Mouse (Mus musculus) hindbrain, embryonic 11.5 days (tissue): ENCODE measurements around the gene Bptf. TPM values are rescaled to one million over a fixed set of nuclear protein-coding genes. Genes with fewer than 3 reads are reported as not detected.
A peak's percentile ranks its signal among the peaks of the same experiment; 100 is the strongest.

ENCODE experiments used
- ATAC-seq: fragments of 200-750 bp; cut with Nextera tagmentation; 2 replicates; pipeline ENCODE4 v1.8.0; 2017; ENCODE audit warnings: mild to moderate bottlenecking, moderate TSS enrichment, moderate library complexity; ENCODE audit not compliant: low FRiP score
- DNase-seq: peaks from one replicate; pipeline ENCODE4 v3.0.0-alpha.2; 2015; ENCODE audit warnings: low spot score
- H3K27ac ChIP-seq: fragments of 300-500 bp; sonication (generic); 2 replicates; pipeline ENCODE4 v1.5.1; 2014; ENCODE audit warnings: mild to moderate bottlenecking, low read depth, low read length
- H3K27me3 ChIP-seq: fragments of 300-500 bp; sonication (generic); 2 replicates; pipeline ENCODE4 v1.6.1; 2014; ENCODE audit warnings: mild to moderate bottlenecking, low read length, moderate library complexity, mixed read lengths; ENCODE audit not compliant: control insufficient read depth, insufficient read depth
- H3K36me3 ChIP-seq: fragments of 300-500 bp; sonication (generic); 2 replicates; pipeline ENCODE4 v1.6.1; 2014; ENCODE audit warnings: mild to moderate bottlenecking, low read length, moderate library complexity, mixed read lengths; ENCODE audit not compliant: control insufficient read depth, insufficient read depth
- H3K4me1 ChIP-seq: fragments of 300-500 bp; sonication (generic); replicated peaks from 2 replicates; pipeline ENCODE4 v1.6.1; 2014; ENCODE audit warnings: low read length, mixed read lengths; ENCODE audit not compliant: control insufficient read depth, insufficient read depth
- H3K4me2 ChIP-seq: fragments of 300-500 bp; sonication (generic); replicated peaks from 2 replicates; pipeline ENCODE4 v1.6.1; 2014; ENCODE audit warnings: mild to moderate bottlenecking, low read depth, low read length
- H3K4me3 ChIP-seq: fragments of 300-500 bp; sonication (generic); 2 replicates; pipeline ENCODE4 v1.5.1; 2014; ENCODE audit warnings: low read depth, low read length
- H3K9ac ChIP-seq: fragments of 300-500 bp; sonication (generic); 2 replicates; pipeline ENCODE4 v1.6.1; 2014; ENCODE audit warnings: low read depth, low read length
- H3K9me3 ChIP-seq: fragments of 300-500 bp; sonication (generic); 2 replicates; pipeline ENCODE4 v1.6.1; 2016; ENCODE audit warnings: low read length; ENCODE audit not compliant: control insufficient read depth
- WGBS: fragments of 180-500 bp; shearing (Covaris S2); extraction: QIAGEN DNeasy Blood & Tissue Kit; methylation state at CpG from one replicate; pipeline ENCODE4 v1.1.7; 2014; 5-methylcytosine and 5-hydroxymethylcytosine counted together
- polyA plus RNA-seq: library from polyadenylated mRNA; unstranded; fragments of >200 nt; fragmentation: Nextera tagmentation; extraction: Ambion mirVana; gene quantifications from 2 replicates; pipeline ENCODE4 v1.2.1, GENCODE M21; 2014

Gene Bptf
- polyA plus RNA-seq, 1 experiment from 2014 or later = 55.1 TPM

DNA sequence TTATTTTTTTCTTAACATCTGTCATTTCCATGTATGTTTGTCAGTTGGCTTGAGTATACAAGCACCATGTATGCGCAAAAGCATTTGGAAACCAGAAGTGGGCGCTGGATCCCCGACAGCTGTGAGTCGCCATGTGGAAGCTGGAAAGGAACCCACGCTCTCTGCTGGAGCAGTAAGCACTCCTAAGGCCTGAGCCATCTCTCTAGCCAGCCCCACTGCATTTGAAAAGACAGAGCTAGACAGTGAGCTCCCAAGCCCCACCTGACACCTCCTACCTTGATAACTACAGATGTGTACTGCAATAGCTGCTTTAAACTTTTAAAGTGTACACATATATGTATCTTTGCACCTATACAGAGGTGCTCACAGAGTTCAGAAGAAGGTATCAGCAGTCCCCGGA is 74.5 kb downstream of the Bptf start:
- no peak overlapping the region for H3K4me3 ChIP-seq
- WGBS = 91% methylated on average over 6 of the region's 6 CpGs

DNA sequence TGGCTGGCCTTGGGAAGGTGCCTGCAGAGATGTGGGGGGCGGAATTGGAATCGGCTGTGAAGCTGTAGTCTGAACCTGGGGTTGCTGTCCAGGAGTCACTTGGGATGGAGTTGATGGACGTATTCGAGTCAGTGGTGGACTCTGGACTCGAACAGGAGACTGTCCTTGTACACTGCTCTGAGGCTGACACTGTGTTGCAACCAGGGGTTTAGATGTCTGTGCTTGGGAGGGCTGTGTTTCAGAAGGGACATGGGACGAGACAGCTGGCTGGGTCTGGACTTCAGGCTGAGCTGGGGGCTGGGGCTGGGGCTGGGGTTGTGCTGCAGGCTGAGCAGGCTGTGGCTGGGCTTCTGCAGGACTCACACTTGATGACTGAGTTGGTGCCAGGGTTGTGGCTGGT is 77.1 kb downstream of the Bptf start:
- Histone ChIP-seq H3K36me3 (peaks cover 38% of the 10 kb centered on the region; the same call in 1 of the 2 replicates), H3K4me1 (no peaks in the 10 kb centered on the region), H3K4me2 (no peak overlapping the region), H3K4me3 (no peak overlapping the region), H3K9me3 (no peaks in the 10 kb centered on the region), H3K9ac (no peak overlapping the region), H3K27me3 (no peaks in the 10 kb centered on the region), H3K27ac (no peak overlapping the region)
- no peak for ATAC-seq
- no peak for DNase-seq
- WGBS = 90% methylated on average over 6 of the region's 6 CpGs

More for the DNA sequence above, 74.5 kb downstream of the Bptf start:
- Histone ChIP-seq H3K4me1 (no peaks in the 10 kb centered on the region), H3K9me3 (no peaks in the 10 kb centered on the region), H3K27ac (no peak overlapping the region), H3K4me2 (no peak overlapping the region), H3K27me3 (no peaks in the 10 kb centered on the region), H3K9ac (no peak overlapping the region), H3K36me3 (peaks cover 43% of the 10 kb centered on the region)
- ATAC-seq (no peak), DNase-seq (no peak)

DNA sequence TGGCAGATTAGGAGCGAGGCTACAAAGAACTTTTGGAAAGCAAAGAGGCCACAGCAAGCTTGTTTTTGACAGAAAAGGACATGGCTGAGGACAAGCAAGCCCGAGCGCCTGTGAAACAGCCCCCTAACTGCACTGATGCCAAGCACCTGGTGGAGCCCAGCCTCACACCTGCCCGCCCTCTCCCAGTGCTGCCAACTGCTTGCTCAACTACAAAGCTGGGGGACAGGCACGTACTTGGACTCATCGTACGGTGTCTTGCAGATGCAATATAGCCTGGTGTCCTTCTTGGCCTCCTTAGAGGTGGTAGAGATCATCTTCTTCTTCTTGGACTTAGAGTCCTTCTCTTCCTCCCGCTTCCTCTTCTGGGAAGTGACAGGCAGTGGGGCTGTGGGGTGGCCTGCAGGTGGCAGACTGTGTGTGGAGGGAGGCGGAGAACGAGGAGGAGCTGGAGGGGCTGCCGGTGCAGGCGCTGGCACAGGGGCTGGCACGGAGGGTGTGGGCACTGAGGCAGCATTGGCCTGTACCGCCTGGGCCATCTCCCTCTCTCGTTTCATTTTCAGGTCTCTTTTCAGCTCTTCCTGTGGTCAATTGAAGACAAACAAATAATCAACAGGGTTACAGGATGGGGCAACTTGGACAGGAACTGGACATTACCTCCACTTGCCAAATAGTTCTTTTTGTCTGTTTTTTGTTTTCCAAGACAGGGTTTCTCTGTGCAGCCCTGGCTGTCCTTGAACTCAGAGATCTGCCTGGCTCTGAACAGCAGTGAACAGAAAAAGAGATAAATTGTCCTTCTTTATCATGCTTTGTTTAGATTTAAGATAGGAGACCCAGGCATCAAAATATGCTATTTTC is 84.9 kb downstream of the Bptf start:
- peaks cover 4% of the 10 kb centered on the region for H3K36me3 ChIP-seq

DNA sequence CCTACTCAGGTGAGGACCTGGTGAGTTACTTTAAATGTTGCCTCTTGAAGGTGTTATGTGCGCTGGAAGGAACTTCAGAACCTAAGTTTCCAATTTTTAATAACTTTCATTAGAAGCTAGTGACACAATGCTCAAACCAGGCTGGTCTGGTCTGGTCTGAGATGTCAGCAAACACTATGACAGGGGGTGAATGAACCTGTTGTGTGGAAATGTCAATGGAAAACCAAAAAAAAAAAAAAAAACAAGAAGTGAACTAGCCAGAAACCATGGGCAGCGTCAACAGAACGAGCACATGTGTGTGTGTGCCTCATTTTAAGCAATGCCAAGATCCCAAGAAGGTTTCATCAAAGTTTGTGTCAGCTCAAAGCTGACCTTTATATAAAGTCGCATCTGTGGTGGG is 86.4 kb downstream of the Bptf start:
- no peak for ATAC-seq
- H3K4me3 ChIP-seq = no peak overlapping the region
- WGBS = 93% methylated on average over 4 of the region's 4 CpGs
- no peaks in the 10 kb centered on the region for H3K27me3 ChIP-seq
- H3K36me3 ChIP-seq = peaks cover 6% of the 10 kb centered on the region
- no peak overlapping the region for H3K9ac ChIP-seq
- no peak overlapping the region for H3K4me2 ChIP-seq
- H3K27ac ChIP-seq = no peak overlapping the region
- H3K9me3 ChIP-seq = no peaks in the 10 kb centered on the region
- DNase-seq = no peak
- no peaks in the 10 kb centered on the region for H3K4me1 ChIP-seq

More for the DNA sequence above, 84.9 kb downstream of the Bptf start:
- no peak for DNase-seq
- H3K9ac ChIP-seq = no peak overlapping the region
- H3K9me3 ChIP-seq = no peaks in the 10 kb centered on the region
- H3K4me2 ChIP-seq = no peak overlapping the region
- H3K27ac ChIP-seq = no peak overlapping the region
- no peak for ATAC-seq
- no peaks in the 10 kb centered on the region for H3K4me1 ChIP-seq
- no peaks in the 10 kb centered on the region for H3K27me3 ChIP-seq
- no peak overlapping the region for H3K4me3 ChIP-seq
- 97% methylated on average over 15 of the region's 15 CpGs for WGBS

DNA sequence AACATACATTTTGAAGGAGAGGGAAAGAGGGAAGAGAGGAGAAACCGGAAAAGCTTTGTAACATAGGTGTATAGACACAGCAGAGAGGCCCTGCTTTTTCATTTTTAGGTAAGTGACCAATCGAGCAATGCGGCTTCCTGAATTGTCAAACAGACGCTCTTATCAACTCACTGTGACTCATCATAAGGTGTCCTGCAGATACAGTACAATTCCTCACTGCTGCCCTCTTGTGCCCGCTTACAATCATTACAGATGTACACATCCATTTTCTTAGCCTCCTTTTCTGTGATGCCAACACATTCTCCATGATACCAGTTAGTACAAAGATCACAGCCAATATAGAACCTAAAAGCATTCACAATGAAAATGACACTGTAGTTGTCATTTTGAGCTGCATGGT is 87.6 kb downstream of the Bptf start:
- no peaks in the 10 kb centered on the region for H3K4me1 ChIP-seq
- H3K27ac ChIP-seq = no peak overlapping the region
- no peak overlapping the region for H3K4me2 ChIP-seq
- peaks cover 6% of the 10 kb centered on the region for H3K36me3 ChIP-seq
- no peak for ATAC-seq
- 61% methylated on average over 5 of the region's 5 CpGs for WGBS
- peak; percentile 82 for DNase-seq
- H3K4me3 ChIP-seq = no peak overlapping the region
- no peaks in the 10 kb centered on the region for H3K27me3 ChIP-seq
- no peaks in the 10 kb centered on the region for H3K9me3 ChIP-seq
- H3K9ac ChIP-seq = no peak overlapping the region

DNA sequence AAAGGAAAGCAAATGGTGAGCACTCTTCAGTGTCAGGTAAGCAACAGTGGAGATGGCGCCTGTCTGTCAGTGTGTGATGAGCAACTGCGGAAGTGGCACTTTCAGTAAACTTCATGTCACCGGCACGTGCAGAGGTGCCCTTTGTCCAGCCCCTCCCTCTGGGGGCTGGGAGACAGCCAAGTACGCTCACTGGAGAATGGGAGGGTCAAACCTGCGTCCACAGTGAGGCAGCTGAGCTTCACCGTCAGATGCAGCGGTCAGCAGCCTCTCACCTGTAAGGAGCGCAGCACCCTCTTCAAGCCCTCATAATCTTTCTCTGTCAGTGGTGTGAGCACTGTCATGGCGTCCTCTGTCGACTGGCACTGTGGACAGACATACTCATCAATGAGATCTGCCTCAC is 88.6 kb downstream of the Bptf start:
- no peak for ATAC-seq
- Histone ChIP-seq H3K4me1 (no peaks in the 10 kb centered on the region), H3K36me3 (peaks cover 6% of the 10 kb centered on the region), H3K9ac (no peak overlapping the region), H3K4me3 (no peak overlapping the region), H3K27me3 (no peaks in the 10 kb centered on the region), H3K27ac (no peak overlapping the region), H3K4me2 (no peak overlapping the region), H3K9me3 (no peaks in the 10 kb centered on the region)
- WGBS = 95% methylated on average over 11 of the region's 11 CpGs
- no peak for DNase-seq

DNA sequence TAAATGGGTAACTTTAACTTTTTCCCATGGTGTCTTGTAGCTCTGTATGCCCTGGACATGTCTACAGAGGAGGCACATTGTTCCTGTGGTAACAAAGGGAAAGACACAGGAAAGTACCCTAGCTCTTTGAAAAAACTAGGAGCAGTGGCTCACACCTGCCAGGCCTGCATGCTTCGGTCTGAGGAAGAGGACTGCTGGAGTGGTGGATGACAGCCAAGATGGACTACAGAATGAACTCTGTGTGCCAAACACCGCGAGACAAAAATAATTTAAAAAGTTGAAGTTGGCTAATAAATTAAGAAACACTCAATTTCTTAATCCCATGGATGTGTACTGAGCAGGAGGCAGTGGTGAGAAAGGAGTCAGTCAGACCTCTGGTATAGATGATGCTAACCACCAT is 90.5 kb downstream of the Bptf start:
- Histone ChIP-seq H3K4me2 (no peak overlapping the region), H3K9ac (no peak overlapping the region), H3K4me1 (no peaks in the 10 kb centered on the region), H3K27ac (no peak overlapping the region), H3K27me3 (no peaks in the 10 kb centered on the region), H3K4me3 (no peak overlapping the region), H3K9me3 (no peaks in the 10 kb centered on the region), H3K36me3 (peaks cover 6% of the 10 kb centered on the region)
- DNase-seq (no peak), ATAC-seq (no peak)
- 98% methylated on average over 3 of the region's 3 CpGs for WGBS

DNA sequence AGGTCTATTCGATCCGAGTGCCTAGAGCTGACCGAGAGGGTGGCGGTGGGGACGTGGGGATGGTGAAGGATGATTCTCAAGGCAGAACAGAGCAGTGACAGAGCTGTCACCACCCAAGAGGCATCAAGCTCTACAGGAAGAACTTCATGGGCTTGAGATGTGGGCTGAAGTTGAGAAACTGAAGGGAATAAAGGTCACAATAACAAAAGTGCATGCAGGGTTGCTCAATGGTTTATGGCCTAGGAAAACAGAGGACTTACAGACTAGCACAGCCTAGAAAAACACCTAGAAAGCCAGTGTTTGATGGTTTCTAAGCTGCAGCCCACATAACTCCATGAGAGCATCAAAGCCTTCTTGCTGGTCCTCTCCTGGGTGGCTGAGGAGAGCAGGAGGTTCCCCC is 92.5 kb downstream of the Bptf start:
- no peaks in the 10 kb centered on the region for H3K27me3 ChIP-seq
- no peaks in the 10 kb centered on the region for H3K4me1 ChIP-seq
- WGBS = 95% methylated on average over 5 of the region's 5 CpGs
- ATAC-seq = no peak
- no peak overlapping the region for H3K4me3 ChIP-seq
- H3K27ac ChIP-seq = no peak overlapping the region
- H3K9ac ChIP-seq = no peak overlapping the region
- no peaks in the 10 kb centered on the region for H3K9me3 ChIP-seq
- no peak overlapping the region for H3K4me2 ChIP-seq
- DNase-seq = no peak
- peaks cover 6% of the 10 kb centered on the region for H3K36me3 ChIP-seq

DNA sequence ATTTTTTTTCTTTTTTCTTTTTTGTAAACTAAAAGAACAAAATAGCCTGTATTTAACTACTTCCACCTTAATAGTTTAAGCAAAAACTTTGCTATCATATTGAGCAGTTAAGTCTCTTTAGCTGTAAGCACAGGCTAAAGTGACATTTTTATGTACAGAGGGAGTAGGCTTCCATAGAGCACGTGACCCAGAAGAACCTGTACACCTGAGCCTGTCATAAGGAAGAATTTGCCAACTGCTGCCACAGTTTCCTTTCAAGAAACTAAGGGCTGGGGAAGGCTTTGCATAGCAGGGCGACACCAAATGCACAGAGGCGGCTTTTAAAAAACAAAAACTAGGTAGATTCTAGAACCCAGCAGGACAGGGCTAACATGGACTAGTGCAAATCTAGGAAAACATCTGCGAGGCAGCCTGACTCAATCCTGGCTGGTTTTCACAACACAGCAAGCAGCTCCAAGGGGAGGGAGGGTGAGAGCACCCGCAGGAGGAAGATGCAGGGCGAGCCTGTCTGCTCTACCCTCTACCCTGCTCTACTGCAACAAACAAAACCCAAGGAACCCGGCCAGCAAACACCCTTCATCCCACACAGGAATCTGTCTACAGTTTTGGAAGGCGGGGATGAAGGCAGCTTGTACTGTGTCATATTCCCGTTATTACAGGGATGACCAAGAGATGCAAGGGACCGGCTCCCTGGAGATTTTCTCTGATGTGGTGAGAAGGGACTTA is 97.7 kb downstream of the Bptf start:
- WGBS = 89% methylated on average over 10 of the region's 10 CpGs
- H3K27me3 ChIP-seq = no peaks in the 10 kb centered on the region
- H3K4me1 ChIP-seq = no peaks in the 10 kb centered on the region
- H3K9me3 ChIP-seq = no peaks in the 10 kb centered on the region
- ATAC-seq (no peak), DNase-seq (no peak)
- H3K27ac ChIP-seq = no peak overlapping the region
- no peak overlapping the region for H3K9ac ChIP-seq
- H3K4me3 ChIP-seq = no peak overlapping the region
- H3K36me3 ChIP-seq = no peaks in the 10 kb centered on the region
- H3K4me2 ChIP-seq = no peak overlapping the region
